Comparison of ENCODE assay signal across 8 mouse cellular contexts in genomic region chr4:124905971-124906822, GRCm38 (mm10). TPM values are rescaled to one million over a fixed set of nuclear protein-coding genes. Genes with fewer than 3 reads are reported as not detected.
DNase-seq lines count a peak whose midpoint lies in the region; ATAC-seq lines count a peak whose summit lies in the region.

No protein-coding gene starts in this region.

- H3K27ac ChIP-seq in hindbrain, embryonic 13.5 days: peak overlapping the region; percentile 85

- peaks cover 20% of the 10 kb centered on the region for H3K4me1 ChIP-seq in hindbrain, embryonic 13.5 days (replicated peaks)

- peak; percentile 82 for ATAC-seq in hindbrain, embryonic 13.5 days (ENCODE audit: low FRiP score)

- H3K27me3 ChIP-seq in hindbrain, embryonic 13.5 days: no peaks in the 10 kb centered on the region

- H3K36me3 ChIP-seq in hindbrain, embryonic 13.5 days: no peaks in the 10 kb centered on the region

- no peaks in the 10 kb centered on the region for H3K9me3 ChIP-seq in hindbrain, embryonic 13.5 days

- peak; percentile 27 for DNase-seq in kidney, postnatal 10 days
- DNase-seq in kidney, postnatal 25 days: no peak
- peak; percentile 84 for DNase-seq in embryo, embryonic 10 days (ENCODE audit: low spot score)
- peak; percentile 61 for DNase-seq in neural tube, embryonic 10.5 days (ENCODE audit: extremely low spot score, low spot score)
- DNase-seq in cerebellum, adult 18-20 months: no peak
- DNase-seq in lung, postnatal 14 days: no peak
- DNase-seq in layer of hippocampus, adult 9-10 months (ENCODE audit: low spot score): no peak

- H3K4me2 ChIP-seq in hindbrain, embryonic 13.5 days: peak overlapping the region; percentile 50

- WGBS in hindbrain, embryonic 13.5 days: 9% methylated on average over 21 of the region's 21 CpGs

- H3K4me3 ChIP-seq in hindbrain, embryonic 13.5 days: peak overlapping the region; percentile 25

- peak overlapping the region; percentile 58; the same call in 1 of the 2 replicates for H3K9ac ChIP-seq in hindbrain, embryonic 13.5 days

RNA-seq across cellular contexts. Expression of gene Epha10, which starts 25.5 kb away (rescaled TPM):
- 5.4 and 6.2 TPM in 2 replicates for polyA plus RNA-seq in hindbrain, embryonic 13.5 days (2015; fragmentation: Nextera tagmentation; extraction: Ambion mirVana)

RNA-seq across cellular contexts. Expression of gene 9930104L06Rik, which starts 30.7 kb away (rescaled TPM):
- 13.1 and 15.9 TPM in 2 replicates for polyA plus RNA-seq in hindbrain, embryonic 13.5 days (2015; fragmentation: Nextera tagmentation; extraction: Ambion mirVana)

RNA-seq across cellular contexts. Expression of gene Cdca8, which starts 32.9 kb away (rescaled TPM):
- polyA plus RNA-seq in hindbrain, embryonic 13.5 days (2015; fragmentation: Nextera tagmentation; extraction: Ambion mirVana): 37.2 and 44.6 TPM in 2 replicates

RNA-seq across cellular contexts. Expression of gene Maneal, which starts 44.2 kb away (rescaled TPM):
- polyA plus RNA-seq in hindbrain, embryonic 13.5 days (2015; fragmentation: Nextera tagmentation; extraction: Ambion mirVana): 8.1 and 8.8 TPM in 2 replicates

RNA-seq across cellular contexts. Expression of gene 1110065P20Rik, which starts 55.2 kb away (rescaled TPM):
- 77.8 and 84.4 TPM in 2 replicates for polyA plus RNA-seq in hindbrain, embryonic 13.5 days (2015; fragmentation: Nextera tagmentation; extraction: Ambion mirVana)

Comparison
In these comparisons a context has a peak if more than half of its experiments do, and no peak if none do; other contexts are left out.
1. DNase-seq: peak in kidney, postnatal 10 days (single experiment), embryo, embryonic 10 days (single experiment) and neural tube, embryonic 10.5 days (single experiment); none in kidney, postnatal 25 days (0 of 2), cerebellum, adult 18-20 months (0 of 2), lung, postnatal 14 days (single experiment) and layer of hippocampus, adult 9-10 months (single experiment).